Mouse (Mus musculus): ENCODE measurements at regions not wholly inside any gene's neighbourhood (a gene's known extent, or its start where the extent isn't known, plus 50 kb on each side); places are given as distances from the start of the nearest gene placed in this dataset.

DNA sequence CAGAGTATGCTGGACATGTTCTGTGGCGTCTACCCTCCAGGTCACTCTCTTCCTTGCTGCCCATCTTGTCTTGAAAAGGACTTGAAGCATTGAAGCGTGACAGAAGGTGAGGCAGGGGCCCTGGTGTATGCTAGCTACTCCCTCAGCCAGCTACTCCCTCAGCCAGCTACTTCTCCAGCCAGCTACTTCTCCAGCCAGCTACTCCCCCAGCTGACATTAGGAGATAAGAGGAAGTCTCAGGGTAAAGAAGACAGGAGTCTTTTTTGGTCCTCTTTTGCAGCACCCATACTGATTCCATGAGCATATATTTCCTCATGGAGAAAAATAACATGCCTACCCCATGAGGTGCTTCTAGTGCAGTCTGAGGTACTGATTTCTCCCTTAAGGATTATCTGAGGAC, 111.6 kb upstream of the Irf2bp2 start:
- TF ChIP-seq ZNF384 (IDR thresholded peaks at IDR 0.05; ENCODE audit: low read depth, low read length) (no peak), POLR2A (IDR thresholded peaks at IDR 0.05; ENCODE audit: low read depth, low read length) (no peak), NELFE (IDR thresholded peaks at IDR 0.05; ENCODE audit: low read depth, low read length) (no peak), MAX (IDR thresholded peaks at IDR 0.05; ENCODE audit: low read length) (no peak)
